Mouse (Mus musculus): ENCODE results near the gene Carmil1. TPM values are rescaled to one million over a fixed set of nuclear protein-coding genes. Genes with fewer than 3 reads are reported as not detected.

Gene Carmil1
- polyA plus RNA-seq, 1 experiment from 2014 or later: 51.7 TPM

- Histone ChIP-seq H3K9me3 (ENCODE audit: control insufficient read depth, low read length) (no peaks in the 10 kb centered on the region), H3K27me3 (ENCODE audit: control insufficient read depth, insufficient read depth, low read depth, low read length) (no peaks in the 10 kb centered on the region), H3K4me1 (replicated peaks; ENCODE audit: control insufficient read depth, insufficient read depth, low read length) (peaks cover 45% of the 10 kb centered on the region), H3K4me3 (ENCODE audit: low read length) (no peak overlapping the region), H3K9ac (ENCODE audit: low read length) (no peak overlapping the region), H3K27ac (ENCODE audit: low read length) (no peak overlapping the region), H3K4me2 (ENCODE audit: low read depth, low read length) (no peak overlapping the region), H3K36me3 (ENCODE audit: control insufficient read depth, insufficient read depth, low read length) (no peaks in the 10 kb centered on the region)
- 59% methylated on average over 6 of the region's 6 CpGs for WGBS
- no peak for ATAC-seq (ENCODE audit: low read depth)
Observed at GRCm38 (mm10) chr13:24246266-24246665, 34.3 kb downstream of the Carmil1 start.

DNA sequence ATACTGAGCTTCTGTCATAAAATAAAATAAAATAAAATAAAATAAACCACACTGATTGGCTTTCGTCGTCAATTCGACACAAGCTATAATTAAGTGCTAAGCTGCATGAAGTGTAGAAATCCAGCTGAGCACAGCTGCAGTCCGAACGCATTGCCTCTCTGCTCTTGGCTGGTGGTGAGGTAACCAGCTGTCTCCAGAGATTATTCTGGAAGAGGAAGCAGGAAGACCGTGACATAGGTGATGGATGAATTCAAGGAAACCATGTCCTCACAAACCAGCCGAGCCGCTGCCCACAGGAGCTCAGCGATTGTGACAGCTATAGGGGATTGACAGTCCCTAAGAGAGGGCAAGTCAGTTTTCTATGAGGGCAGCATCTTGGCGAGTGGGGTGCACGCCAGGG lies 36.0 kb downstream of the Carmil1 start:
- Histone ChIP-seq H3K9ac (ENCODE audit: low read length) (no peak overlapping the region), H3K4me3 (ENCODE audit: low read length) (no peak overlapping the region), H3K4me2 (ENCODE audit: low read depth, low read length) (peak overlapping the region; percentile 23; the same call in 1 of the 2 replicates), H3K4me1 (replicated peaks; ENCODE audit: control insufficient read depth, insufficient read depth, low read length) (peaks cover 53% of the 10 kb centered on the region), H3K27ac (ENCODE audit: low read length) (peak overlapping the region; percentile 37; the same call in 1 of the 2 replicates), H3K9me3 (ENCODE audit: control insufficient read depth, low read length) (no peaks in the 10 kb centered on the region), H3K36me3 (ENCODE audit: control insufficient read depth, insufficient read depth, low read length) (no peaks in the 10 kb centered on the region), H3K27me3 (ENCODE audit: control insufficient read depth, insufficient read depth, low read depth, low read length) (no peaks in the 10 kb centered on the region)
- 39% methylated on average over 11 of the region's 11 CpGs for WGBS
- peak; percentile 81 for ATAC-seq (ENCODE audit: low read depth)

DNA sequence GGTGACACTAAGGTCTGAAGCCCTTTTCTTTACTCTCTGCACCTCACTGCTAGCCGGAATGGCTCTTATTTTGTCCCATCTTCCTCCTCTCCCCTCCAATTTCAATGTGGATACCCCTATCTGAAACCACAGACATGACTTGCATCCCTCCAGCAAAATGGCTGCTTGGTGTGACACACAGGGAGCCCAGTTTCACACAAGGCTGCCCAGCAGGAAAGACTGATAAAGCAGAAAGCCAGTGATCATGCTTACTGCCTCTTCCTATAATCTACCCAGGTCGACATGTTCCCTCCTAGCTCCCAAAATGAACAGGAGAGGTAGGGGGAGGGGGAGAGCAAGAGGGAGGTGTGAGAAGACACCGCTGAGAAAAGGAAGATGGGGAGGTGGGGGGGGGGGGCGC lies 36.6 kb downstream of the Carmil1 start:
- Histone ChIP-seq H3K4me1 (replicated peaks; ENCODE audit: control insufficient read depth, insufficient read depth, low read length) (peaks cover 57% of the 10 kb centered on the region), H3K27me3 (ENCODE audit: control insufficient read depth, insufficient read depth, low read depth, low read length) (no peaks in the 10 kb centered on the region), H3K4me3 (ENCODE audit: low read length) (no peak overlapping the region), H3K36me3 (ENCODE audit: control insufficient read depth, insufficient read depth, low read length) (no peaks in the 10 kb centered on the region), H3K9ac (ENCODE audit: low read length) (no peak overlapping the region), H3K4me2 (ENCODE audit: low read depth, low read length) (no peak overlapping the region), H3K27ac (ENCODE audit: low read length) (no peak overlapping the region), H3K9me3 (ENCODE audit: control insufficient read depth, low read length) (no peaks in the 10 kb centered on the region)
- ATAC-seq (ENCODE audit: low read depth): no peak
- WGBS: 70% methylated on average over 4 of the region's 4 CpGs

DNA sequence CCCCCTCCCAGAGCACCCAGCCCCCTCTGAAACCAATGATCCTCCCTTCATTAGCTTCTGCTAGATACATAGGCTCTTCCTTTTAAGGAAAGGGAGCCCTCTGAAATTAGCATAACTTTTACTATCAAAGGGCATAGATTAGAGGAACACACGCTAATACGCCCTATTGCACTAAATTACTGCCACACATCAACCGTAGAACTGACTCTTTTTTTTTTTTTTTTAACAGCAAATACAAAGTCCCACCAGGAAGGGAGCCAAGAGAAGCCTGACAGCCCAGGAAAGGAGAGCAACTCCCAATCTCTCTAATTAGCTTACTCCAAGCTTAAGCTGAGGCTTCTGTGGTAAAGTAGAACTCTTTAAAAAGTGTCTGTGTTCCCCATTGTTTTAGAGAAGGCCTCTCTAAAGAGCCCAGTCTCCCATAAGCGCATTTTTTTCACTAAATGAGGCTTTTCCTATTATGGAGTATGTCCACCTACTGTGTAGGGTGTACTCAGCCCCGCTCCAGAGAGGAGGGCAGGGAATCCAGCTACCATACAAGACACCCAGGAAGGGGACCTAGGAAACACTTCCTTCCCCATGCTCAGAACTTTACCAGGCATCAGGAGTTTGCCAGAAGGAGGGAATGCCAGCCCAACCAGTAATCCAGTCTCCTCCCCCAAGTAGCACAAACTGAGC lies 38.0 kb downstream of the Carmil1 start:
- peaks cover 58% of the 10 kb centered on the region for H3K4me1 ChIP-seq (replicated peaks; ENCODE audit: control insufficient read depth, insufficient read depth, low read length)
- no peak overlapping the region for H3K4me2 ChIP-seq (ENCODE audit: low read depth, low read length)
- no peak overlapping the region for H3K9ac ChIP-seq (ENCODE audit: low read length)
- H3K36me3 ChIP-seq (ENCODE audit: control insufficient read depth, insufficient read depth, low read length): no peaks in the 10 kb centered on the region
- no peaks in the 10 kb centered on the region for H3K9me3 ChIP-seq (ENCODE audit: control insufficient read depth, low read length)
- ATAC-seq (ENCODE audit: low read depth): no peak
- no peak overlapping the region for H3K27ac ChIP-seq (ENCODE audit: low read length)
- 60% methylated on average over 5 of the region's 5 CpGs for WGBS
- no peaks in the 10 kb centered on the region for H3K27me3 ChIP-seq (ENCODE audit: control insufficient read depth, insufficient read depth, low read depth, low read length)
- no peak overlapping the region for H3K4me3 ChIP-seq (ENCODE audit: low read length)

DNA sequence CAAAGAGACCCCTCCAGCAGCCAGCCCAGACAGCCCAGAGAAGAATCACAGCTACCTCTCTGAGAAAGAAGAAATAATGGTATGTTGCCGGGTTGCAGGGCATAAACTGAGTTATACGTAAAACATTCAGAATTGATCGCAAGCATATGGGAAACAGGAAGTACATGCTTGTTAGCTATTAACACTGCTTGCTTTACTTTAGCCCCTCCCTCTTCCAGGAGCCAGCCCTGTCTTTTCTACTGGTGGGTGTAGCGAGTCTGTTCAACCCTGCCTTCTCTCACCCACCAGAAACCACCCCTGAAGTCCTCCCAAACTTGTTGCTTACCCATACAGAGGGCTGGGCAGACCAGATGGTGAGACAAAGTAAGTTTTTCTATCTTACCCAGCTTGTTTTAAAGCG lies 39.4 kb downstream of the Carmil1 start:
- H3K36me3 ChIP-seq (ENCODE audit: control insufficient read depth, insufficient read depth, low read length): no peaks in the 10 kb centered on the region
- no peaks in the 10 kb centered on the region for H3K27me3 ChIP-seq (ENCODE audit: control insufficient read depth, insufficient read depth, low read depth, low read length)
- 63% methylated on average over 5 of the region's 5 CpGs for WGBS
- no peak overlapping the region for H3K4me3 ChIP-seq (ENCODE audit: low read length)
- peaks cover 46% of the 10 kb centered on the region for H3K4me1 ChIP-seq (replicated peaks; ENCODE audit: control insufficient read depth, insufficient read depth, low read length)
- no peaks in the 10 kb centered on the region for H3K9me3 ChIP-seq (ENCODE audit: control insufficient read depth, low read length)
- H3K4me2 ChIP-seq (ENCODE audit: low read depth, low read length): no peak overlapping the region
- H3K9ac ChIP-seq (ENCODE audit: low read length): no peak overlapping the region
- H3K27ac ChIP-seq (ENCODE audit: low read length): no peak overlapping the region
- no peak for ATAC-seq (ENCODE audit: low read depth)

- Histone ChIP-seq H3K4me1 (replicated peaks; ENCODE audit: control insufficient read depth, insufficient read depth, low read length) (peaks cover 45% of the 10 kb centered on the region), H3K4me2 (ENCODE audit: low read depth, low read length) (no peak overlapping the region), H3K4me3 (ENCODE audit: low read length) (no peak overlapping the region), H3K27ac (ENCODE audit: low read length) (0 out of 2 replicates have a peak overlapping the region, but pooled peaks have one; percentile 13), H3K9me3 (ENCODE audit: control insufficient read depth, low read length) (no peaks in the 10 kb centered on the region), H3K27me3 (ENCODE audit: control insufficient read depth, insufficient read depth, low read depth, low read length) (no peaks in the 10 kb centered on the region), H3K9ac (ENCODE audit: low read length) (no peak overlapping the region), H3K36me3 (ENCODE audit: control insufficient read depth, insufficient read depth, low read length) (no peaks in the 10 kb centered on the region)
- 0 out of 2 replicates have a peak, but pooled peaks have one; percentile 24 for ATAC-seq (ENCODE audit: low read depth)
- WGBS: 58% methylated on average over 4 of the region's 4 CpGs
Observed at GRCm38 (mm10) chr13:24240430-24240829, 40.2 kb downstream of the Carmil1 start.

DNA sequence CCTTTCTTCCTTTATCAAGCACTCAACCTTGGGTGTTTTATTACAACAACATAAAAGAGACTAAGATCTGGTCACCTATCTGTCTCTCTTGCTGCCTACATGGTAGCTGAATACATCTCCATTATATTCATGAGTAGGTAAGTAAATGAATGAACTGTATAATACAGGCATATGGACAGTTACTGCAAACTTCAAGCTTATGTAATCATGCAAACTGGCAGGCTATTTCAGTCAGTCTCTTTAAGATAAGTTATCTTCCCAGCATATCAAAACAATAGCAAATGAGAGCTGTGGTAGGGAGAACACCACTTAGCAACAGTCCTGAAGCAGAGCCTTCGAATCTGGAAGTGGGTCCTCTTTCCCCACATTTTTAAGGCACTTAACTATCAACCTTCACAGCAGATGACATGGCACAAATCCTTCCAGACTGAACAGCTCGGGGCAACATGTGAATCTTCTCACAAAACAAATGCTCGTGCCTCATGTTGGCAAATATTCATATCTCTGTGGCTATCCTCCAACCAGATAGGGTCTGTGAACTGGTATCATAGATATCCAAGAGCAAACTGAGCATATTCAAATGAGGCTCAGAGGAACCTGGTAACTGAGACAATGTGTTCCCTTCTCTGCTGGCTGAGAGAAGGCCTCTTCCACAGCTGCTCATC lies 42.0 kb downstream of the Carmil1 start:
- no peak for ATAC-seq (ENCODE audit: low read depth)
- Histone ChIP-seq H3K27me3 (ENCODE audit: control insufficient read depth, insufficient read depth, low read depth, low read length) (no peaks in the 10 kb centered on the region), H3K4me3 (ENCODE audit: low read length) (no peak overlapping the region), H3K9me3 (ENCODE audit: control insufficient read depth, low read length) (no peaks in the 10 kb centered on the region), H3K9ac (ENCODE audit: low read length) (no peak overlapping the region), H3K4me2 (ENCODE audit: low read depth, low read length) (no peak overlapping the region), H3K27ac (ENCODE audit: low read length) (peak overlapping the region; percentile 22; the same call in 1 of the 2 replicates), H3K36me3 (ENCODE audit: control insufficient read depth, insufficient read depth, low read length) (no peaks in the 10 kb centered on the region), H3K4me1 (replicated peaks; ENCODE audit: control insufficient read depth, insufficient read depth, low read length) (peaks cover 38% of the 10 kb centered on the region)
- 25% methylated on average over 3 of the region's 3 CpGs for WGBS

GRCm38 (mm10) chr13:24236736-24237135 lies 43.9 kb downstream of the Carmil1 start:
- no peak overlapping the region for H3K9ac ChIP-seq (ENCODE audit: low read length)
- peaks cover 25% of the 10 kb centered on the region for H3K4me1 ChIP-seq (replicated peaks; ENCODE audit: control insufficient read depth, insufficient read depth, low read length)
- WGBS: 46% methylated on average over 4 of the region's 4 CpGs
- no peaks in the 10 kb centered on the region for H3K27me3 ChIP-seq (ENCODE audit: control insufficient read depth, insufficient read depth, low read depth, low read length)
- no peak overlapping the region for H3K4me2 ChIP-seq (ENCODE audit: low read depth, low read length)
- ATAC-seq (ENCODE audit: low read depth): no peak
- no peak overlapping the region for H3K27ac ChIP-seq (ENCODE audit: low read length)
- no peak overlapping the region for H3K4me3 ChIP-seq (ENCODE audit: low read length)
- no peaks in the 10 kb centered on the region for H3K36me3 ChIP-seq (ENCODE audit: control insufficient read depth, insufficient read depth, low read length)
- no peaks in the 10 kb centered on the region for H3K9me3 ChIP-seq (ENCODE audit: control insufficient read depth, low read length)

- Histone ChIP-seq H3K27me3 (ENCODE audit: control insufficient read depth, insufficient read depth, low read depth, low read length) (no peaks in the 10 kb centered on the region), H3K27ac (ENCODE audit: low read length) (no peak overlapping the region), H3K36me3 (ENCODE audit: control insufficient read depth, insufficient read depth, low read length) (no peaks in the 10 kb centered on the region), H3K4me2 (ENCODE audit: low read depth, low read length) (no peak overlapping the region), H3K9me3 (ENCODE audit: control insufficient read depth, low read length) (no peaks in the 10 kb centered on the region), H3K4me1 (replicated peaks; ENCODE audit: control insufficient read depth, insufficient read depth, low read length) (no peaks in the 10 kb centered on the region; the same call in 1 of the 2 replicates), H3K4me3 (ENCODE audit: low read length) (no peak overlapping the region), H3K9ac (ENCODE audit: low read length) (no peak overlapping the region)
- 76% methylated on average over 6 of the region's 6 CpGs for WGBS
- ATAC-seq (ENCODE audit: low read depth): no peak
Observed at GRCm38 (mm10) chr13:24232750-24233149, 47.8 kb downstream of the Carmil1 start.

Data from lung, embryonic 16.5 days (tissue).